Mouse (Mus musculus) fat pad, adult 2 months (tissue): ENCODE measurements at regions not wholly inside any gene's neighbourhood (a gene's known extent, or its start where the extent isn't known, plus 50 kb on each side); places are given as distances from the start of the nearest gene placed in this dataset.

Source experiments
- DNase-seq: peaks from one replicate; pipeline ENCODE4 v3.0.0-alpha.2; 2011; ENCODE audit warnings: low read depth, low spot score; ENCODE audit errors: extremely low read depth

- no peak for DNase-seq
Observed at GRCm38 (mm10) chr15:97620261-97620660, 85.4 kb downstream of the Rpap3 start.

DNA sequence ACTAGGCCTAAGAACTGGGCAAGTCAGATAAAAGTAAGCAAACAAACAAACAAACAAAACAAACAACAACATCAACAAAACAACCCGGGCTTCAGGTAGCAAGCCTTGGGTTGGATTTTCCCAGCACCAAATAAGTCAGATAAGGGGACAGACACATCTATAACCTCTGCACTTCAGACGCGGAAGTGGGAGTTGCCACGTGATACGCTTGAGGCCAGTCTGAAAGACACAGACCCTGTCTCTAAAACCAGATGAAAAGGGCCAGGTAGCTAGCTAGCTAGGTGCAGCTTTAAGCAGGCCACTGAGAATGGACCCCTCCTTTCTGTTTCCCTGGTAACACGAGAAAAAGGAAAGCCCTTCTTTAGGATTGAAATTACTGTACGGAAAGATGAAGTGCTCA is 85.9 kb downstream of the Rpap3 start:
- DNase-seq: no peak

DNA sequence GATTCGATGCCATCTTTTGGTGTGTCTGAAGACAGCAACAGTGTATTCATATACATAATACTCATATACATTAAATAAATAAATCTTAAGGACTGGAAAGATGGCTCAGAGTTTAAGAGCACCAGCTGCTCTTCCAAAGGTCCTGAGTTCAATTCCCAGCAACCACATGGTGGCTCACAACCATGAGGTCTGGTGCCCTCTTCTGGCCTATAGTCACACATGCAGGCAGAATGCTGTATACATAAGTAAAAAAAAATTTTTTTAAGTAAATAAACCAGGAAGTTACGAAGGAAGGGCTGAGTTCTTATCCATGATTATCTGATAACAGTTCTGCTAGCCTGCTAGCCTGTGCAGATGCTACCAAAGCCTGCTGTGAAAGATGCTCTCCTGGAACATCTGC is 93.3 kb downstream of the Rpap3 start:
- no peak for DNase-seq

- DNase-seq: no peak
Observed at GRCm38 (mm10) chr15:97610767-97611166, 94.9 kb downstream of the Rpap3 start.

DNA sequence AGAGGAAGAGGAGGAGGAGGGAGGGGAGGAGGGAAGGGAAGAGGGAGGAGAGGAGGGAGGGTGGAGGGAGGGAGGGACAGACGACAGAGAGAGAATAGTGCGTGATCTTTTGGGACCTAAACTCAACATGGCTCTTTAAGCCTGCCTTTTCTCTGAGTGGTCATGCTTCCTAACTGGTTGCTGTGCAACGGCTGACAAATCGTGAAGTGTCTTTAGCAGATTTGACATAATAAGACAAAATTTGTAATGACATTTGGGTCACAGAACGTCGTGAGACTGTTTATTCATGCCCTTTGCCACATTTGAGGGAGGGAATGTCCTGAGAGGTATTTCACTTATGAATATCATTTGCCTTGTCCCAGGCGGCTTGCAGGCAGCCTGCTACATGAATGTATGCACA is 96.1 kb downstream of the Rpap3 start:
- DNase-seq: no peak

GRCm38 (mm10) chr15:97608651-97609050 is 97.0 kb downstream of the Rpap3 start:
- no peak for DNase-seq

GRCm38 (mm10) chr15:97607617-97608206 is 97.9 kb downstream of the Rpap3 start:
- no peak for DNase-seq

DNA sequence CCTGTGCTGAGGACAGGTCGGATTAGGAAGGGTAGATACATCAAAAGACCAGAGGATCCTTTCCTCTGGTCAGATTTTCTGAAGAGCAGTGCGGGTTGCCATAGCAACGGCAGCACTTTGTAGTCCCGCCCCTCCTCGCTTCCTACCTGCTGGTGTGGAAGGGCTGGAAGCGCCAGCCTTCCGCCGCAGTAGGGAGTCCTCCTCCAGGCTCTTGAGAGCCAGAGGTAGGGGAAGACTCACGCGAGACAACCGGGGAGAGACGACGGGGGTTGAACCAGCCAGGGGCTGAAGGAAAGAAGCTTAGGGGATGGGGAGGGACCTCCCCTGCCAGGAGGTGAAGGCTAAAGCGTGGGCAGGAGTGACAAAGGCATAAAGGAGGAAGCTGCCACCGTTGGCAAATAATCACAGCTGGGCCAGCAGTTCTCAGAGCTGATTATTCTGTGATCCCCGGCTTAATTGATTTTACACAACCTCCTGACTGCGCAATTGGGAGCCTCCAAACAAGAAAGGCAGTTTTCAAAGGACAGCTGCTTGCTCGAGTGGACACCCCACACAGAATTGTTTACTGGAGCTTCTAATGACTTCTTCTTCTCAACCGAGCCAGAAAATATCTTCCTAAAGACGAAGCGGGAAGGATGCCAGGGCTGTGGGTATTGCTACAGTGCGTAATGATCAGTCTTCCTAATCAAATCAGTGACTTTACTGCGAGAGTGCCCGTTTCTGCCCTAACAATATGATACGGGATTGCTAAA is 98.8 kb downstream of the Rpap3 start:
- DNase-seq: peak; percentile 68

DNA sequence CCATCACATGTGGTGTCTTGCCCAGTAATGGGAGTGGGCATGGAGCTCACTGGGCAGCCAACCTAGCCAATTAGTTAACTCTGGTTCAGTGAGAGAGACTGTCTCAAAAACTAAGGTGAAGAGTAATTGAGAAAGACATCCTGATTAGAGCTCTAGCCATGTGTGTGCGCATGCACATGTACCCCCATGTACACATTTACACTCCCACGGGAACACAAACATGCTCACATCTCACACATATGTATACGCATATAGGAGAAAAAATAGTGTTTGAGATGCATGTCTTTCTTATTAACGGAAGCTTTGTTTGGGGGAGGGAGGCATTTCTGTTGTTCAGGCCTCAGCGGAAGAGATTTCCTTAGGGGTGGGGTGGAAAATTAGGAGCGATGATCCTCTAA is 99.4 kb downstream of the Rpap3 start:
- no peak for DNase-seq

- DNase-seq: no peak
Observed at GRCm38 (mm10) chr15:97605791-97606190, 99.8 kb downstream of the Rpap3 start.

DNA sequence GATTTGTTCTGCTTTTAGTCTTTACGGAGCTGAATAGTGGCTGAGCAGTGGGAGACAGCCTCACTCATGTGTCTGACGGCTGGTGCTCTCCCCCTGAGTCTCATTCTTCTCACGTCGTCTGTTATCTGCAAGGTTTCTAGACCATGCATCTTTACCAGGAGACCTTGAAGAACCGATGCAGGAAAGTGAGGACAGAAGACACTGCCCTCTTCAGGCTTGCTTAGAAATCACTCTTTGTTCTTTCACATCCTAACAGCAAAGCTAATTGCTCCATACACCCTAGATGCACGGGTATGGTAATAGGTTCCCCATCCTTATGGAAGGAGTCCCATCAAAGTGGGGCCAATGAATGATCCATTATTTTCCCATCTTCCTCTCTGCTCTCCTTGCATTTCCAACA is 102.1 kb downstream of the Rpap3 start:
- no peak for DNase-seq

GRCm38 (mm10) chr15:97598270-97598669 is 107.4 kb downstream of the Rpap3 start:
- DNase-seq: no peak

DNA sequence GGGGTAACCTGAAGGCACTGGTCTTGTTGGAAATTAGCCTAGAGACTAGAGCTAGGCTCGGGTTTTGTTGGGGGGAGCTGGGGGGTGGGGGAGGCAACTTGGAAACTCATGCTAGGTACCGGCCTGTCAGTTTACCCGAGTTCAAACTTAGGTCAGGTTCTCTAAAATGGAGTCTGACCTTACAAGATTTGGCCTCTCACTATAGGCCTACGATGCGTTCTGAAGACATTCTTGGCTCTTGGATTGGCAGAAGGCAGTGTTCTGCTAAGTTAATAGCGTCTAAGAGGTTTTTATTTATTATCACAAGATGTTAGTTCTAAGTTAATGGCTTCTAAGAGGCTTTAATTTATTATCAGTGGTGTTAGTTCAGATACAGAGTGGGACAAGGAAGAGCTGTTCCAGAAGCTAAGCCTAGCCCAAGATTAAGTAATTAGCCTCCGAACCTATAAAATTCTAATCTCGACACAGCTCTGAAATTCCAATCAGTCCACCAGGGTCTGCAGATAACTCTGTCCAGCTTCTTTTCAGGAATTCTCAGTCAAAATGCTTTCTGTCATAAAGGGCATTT is 109.0 kb downstream of the Rpap3 start:
- DNase-seq: no peak

GRCm38 (mm10) chr15:97595284-97595796 is 110.3 kb downstream of the Rpap3 start:
- no peak for DNase-seq

DNA sequence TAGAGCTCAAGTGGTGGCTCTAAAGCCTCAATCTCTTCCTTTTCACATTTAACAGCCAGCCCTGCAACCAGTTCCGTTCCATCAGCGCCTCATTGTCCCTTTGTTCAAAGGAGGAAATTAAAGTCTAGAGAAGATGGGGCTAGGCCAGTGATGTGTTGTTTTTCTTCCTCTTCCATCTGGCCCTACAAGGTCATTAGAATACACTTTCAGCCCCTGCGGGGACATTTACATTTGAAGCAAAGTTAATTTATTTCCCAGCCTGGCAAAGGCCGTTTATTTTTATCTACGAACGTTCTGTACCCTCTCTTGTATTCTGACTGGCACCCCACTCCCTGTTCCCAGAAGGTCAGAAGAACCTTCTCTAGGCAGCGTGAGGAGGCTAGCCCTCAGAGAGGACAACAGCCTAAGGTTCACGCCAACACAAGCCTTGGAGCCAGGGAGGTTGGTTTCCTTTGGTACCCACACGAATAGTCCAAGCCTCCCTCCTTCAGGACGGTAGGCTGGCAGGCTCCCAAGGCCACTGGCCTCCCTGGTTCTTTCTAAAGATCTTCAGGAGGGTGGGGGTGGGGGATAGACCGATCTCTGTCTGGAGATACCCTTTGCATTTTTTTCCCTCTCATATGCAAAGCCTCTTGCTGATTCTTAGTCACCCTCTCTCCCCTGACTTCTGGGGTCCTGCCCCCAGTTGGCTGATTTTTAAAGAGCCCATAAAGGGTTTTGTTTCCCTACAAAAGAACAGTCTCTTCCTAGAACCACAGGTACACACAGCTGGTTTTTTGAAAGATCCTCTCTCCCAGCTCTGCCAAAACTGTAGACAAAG is 111.6 kb downstream of the Rpap3 start:
- DNase-seq: peak; percentile 31

GRCm38 (mm10) chr15:97592786-97593185 is 112.8 kb downstream of the Rpap3 start:
- no peak for DNase-seq

DNA sequence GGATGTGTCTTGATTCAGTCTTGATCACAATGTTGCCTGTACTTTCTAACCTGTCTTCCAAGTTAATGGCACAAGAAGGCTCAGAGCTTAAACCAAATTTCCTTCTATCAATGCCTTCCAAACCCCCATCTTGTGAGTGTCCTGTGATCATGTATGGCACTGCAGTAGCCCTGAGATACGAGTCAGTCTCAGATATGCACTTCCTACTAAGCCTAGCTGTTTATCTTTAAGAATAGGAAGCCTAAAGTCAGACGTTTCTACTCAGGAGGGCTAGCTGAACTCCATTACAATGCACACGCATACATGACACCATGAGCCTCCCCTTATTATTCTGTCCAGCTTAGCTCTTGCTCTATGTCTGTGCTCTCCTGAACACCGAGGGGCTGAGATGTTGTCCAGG is 114.2 kb downstream of the Rpap3 start:
- no peak for DNase-seq

DNA sequence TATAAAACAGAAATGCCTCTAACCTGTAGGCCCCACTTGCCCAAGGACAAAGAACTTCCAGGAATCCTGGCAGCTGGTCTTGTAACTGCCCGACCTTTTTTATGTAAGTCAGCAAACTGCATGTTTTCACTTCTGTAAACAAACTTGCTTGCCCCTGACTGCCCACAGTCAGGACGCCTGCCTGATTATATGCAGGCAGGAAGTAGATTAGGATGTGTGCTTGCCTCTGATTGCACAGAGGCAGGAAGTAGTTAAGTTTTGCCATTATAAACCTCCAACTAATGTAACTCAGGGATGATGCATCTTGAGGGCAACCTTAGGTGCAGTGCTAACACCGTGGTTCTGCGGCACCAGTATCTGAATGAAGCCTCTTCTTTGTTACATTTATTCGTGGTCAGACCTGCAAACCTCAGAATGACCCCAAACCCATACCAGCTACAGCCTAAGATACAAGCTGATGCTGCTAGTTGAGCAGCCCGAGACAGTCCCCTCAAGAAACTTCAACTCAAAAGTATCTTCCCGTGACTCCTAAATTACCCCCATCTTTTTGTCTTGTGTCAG is 114.8 kb downstream of the Rpap3 start:
- DNase-seq: no peak

GRCm38 (mm10) chr15:97587571-97588205 is 117.9 kb downstream of the Rpap3 start:
- DNase-seq: no peak

DNA sequence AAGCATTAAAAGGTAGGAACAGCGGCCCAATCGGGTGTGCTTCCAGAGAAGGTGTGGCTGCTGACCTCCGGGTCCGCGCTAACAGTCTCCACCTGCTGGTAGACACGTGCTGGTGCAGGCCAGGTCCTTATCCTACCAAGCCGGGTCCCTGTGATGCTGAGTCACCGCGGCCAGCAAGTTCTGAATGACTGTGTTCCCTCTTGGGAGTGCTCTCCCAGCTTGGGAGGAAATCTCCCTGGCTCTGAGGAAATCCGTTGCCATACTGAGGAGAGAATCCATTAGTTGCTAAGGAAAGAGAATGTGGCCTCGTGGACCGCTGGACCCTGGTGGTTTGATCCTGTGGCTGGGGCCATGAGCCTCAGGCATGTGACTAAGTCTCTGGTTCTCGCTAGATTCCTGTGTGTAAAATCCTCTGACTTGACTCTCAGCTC is 123.9 kb downstream of the Rpap3 start:
- no peak for DNase-seq

DNA sequence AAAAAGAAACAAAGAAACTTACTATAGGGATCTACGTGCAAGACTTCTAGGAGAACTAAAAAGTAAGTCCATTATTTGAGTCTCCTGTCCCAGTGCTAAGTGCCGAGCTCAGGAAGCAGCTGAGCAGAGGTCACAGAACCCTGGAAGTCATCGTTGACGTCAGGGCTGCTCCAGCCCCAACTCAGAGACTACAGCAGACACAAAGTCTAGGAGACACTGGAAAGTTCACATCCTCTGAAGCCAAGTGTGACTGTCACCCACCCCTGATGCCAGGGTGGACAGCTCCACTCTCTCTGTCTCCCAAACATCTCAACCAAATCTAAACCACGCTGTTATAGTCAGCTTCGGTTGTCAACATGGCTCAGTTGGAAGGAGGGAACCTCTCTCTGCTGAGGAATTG is 124.9 kb downstream of the Rpap3 start:
- DNase-seq: no peak
